Mouse (Mus musculus) forebrain, embryonic 14.5 days (tissue): Measurements from ENCODE around the gene Sfxn5. TPM values are rescaled to one million over a fixed set of nuclear protein-coding genes. Genes with fewer than 3 reads are reported as not detected.

Experiments
- ATAC-seq: fragments of 200-750 bp; cut with Nextera tagmentation; 2 replicates; pipeline ENCODE4 v1.8.0; 2017; ENCODE audit warnings: mild to moderate bottlenecking, moderate library complexity
- DNase-seq: peaks from one replicate; pipeline ENCODE4 v3.0.0-alpha.2; 2015; ENCODE audit warnings: low spot score
- H3K27ac ChIP-seq: fragments of 300-500 bp; sonication (generic); 2 replicates; pipeline ENCODE4 v1.5.1; 2014; ENCODE audit warnings: low read depth, mild to moderate bottlenecking, control low read depth, low read length, moderate library complexity
- H3K27me3 ChIP-seq: fragments of 300-500 bp; sonication (generic); replicated peaks from 2 replicates; pipeline ENCODE4 v1.6.1; 2014; ENCODE audit warnings: low read length, control low read depth, mixed read lengths; ENCODE audit not compliant: control insufficient read depth, insufficient read depth
- H3K36me3 ChIP-seq: fragments of 300-500 bp; sonication (generic); 2 replicates; pipeline ENCODE4 v1.6.1; 2014; ENCODE audit warnings: low read length, control low read depth; ENCODE audit not compliant: control insufficient read depth, insufficient read depth
- H3K4me1 ChIP-seq: fragments of 300-500 bp; sonication (generic); 2 replicates; pipeline ENCODE4 v1.6.1; 2014; ENCODE audit warnings: antibody characterized with exemption, low read length, control low read depth; ENCODE audit not compliant: control insufficient read depth, insufficient read depth
- H3K4me2 ChIP-seq: fragments of 300-500 bp; sonication (generic); 2 replicates; pipeline ENCODE4 v1.6.1; 2014; ENCODE audit warnings: mild to moderate bottlenecking, control low read depth, low read length
- H3K4me3 ChIP-seq: fragments of 300-500 bp; sonication (generic); 2 replicates; pipeline ENCODE4 v1.5.1; 2014; ENCODE audit warnings: low read depth, low read length, control low read depth
- H3K9ac ChIP-seq: fragments of 300-500 bp; sonication (generic); 2 replicates; pipeline ENCODE4 v1.6.1; 2014; ENCODE audit warnings: mild to moderate bottlenecking, low read length, control low read depth, moderate library complexity
- H3K9me3 ChIP-seq: fragments of 300-500 bp; sonication (generic); replicated peaks from 2 replicates; pipeline ENCODE4 v1.6.1; 2016; ENCODE audit warnings: low read length, control low read depth, mixed read lengths; ENCODE audit not compliant: control insufficient read depth
- WGBS: fragments of 180-500 bp; shearing (Covaris S2); extraction: QIAGEN DNeasy Blood & Tissue Kit; methylation state at CpG from one replicate; pipeline ENCODE4 v1.1.7; 2014; 5-methylcytosine and 5-hydroxymethylcytosine counted together
- polyA plus RNA-seq: library from polyadenylated mRNA; unstranded; fragments of >200 nt; fragmentation: Nextera tagmentation; extraction: Ambion mirVana; gene quantifications from 2 replicates; pipeline ENCODE4 v1.2.1, GENCODE M21; 2014

The Sfxn5 gene
- polyA plus RNA-seq, 1 experiment from 2014 or later, result 15.2 TPM

- H3K4me1 ChIP-seq, result peaks cover 23% of the 10 kb centered on the region; the same call in 1 of the 2 replicates
- no peak overlapping the region for H3K9ac ChIP-seq
- H3K4me3 ChIP-seq, result no peak overlapping the region
- H3K4me2 ChIP-seq, result no peak overlapping the region
- no peaks in the 10 kb centered on the region for H3K27me3 ChIP-seq
- no peaks in the 10 kb centered on the region for H3K36me3 ChIP-seq
- H3K27ac ChIP-seq, result no peak overlapping the region
- H3K9me3 ChIP-seq, result no peaks in the 10 kb centered on the region
- 72% methylated on average over 5 of the region's 5 CpGs for WGBS
- ATAC-seq, result no peak
- DNase-seq, result no peak
These were observed 35.5 kb upstream of the Sfxn5 start for GRCm38 (mm10) chr6:85368722-85369121.

- Histone ChIP-seq H3K4me3 (no peak overlapping the region), H3K4me1 (peaks cover 18% of the 10 kb centered on the region; the same call in 1 of the 2 replicates), H3K36me3 (no peaks in the 10 kb centered on the region), H3K27me3 (no peaks in the 10 kb centered on the region), H3K9ac (no peak overlapping the region), H3K27ac (no peak overlapping the region), H3K4me2 (no peak overlapping the region), H3K9me3 (no peaks in the 10 kb centered on the region)
- DNase-seq (no peak), ATAC-seq (no peak)
- WGBS, result 94% methylated on average over 1 of the region's 1 CpGs
These were observed 34.9 kb upstream of the Sfxn5 start for GRCm38 (mm10) chr6:85368166-85368565.

- Histone ChIP-seq H3K4me2 (no peak overlapping the region), H3K36me3 (no peaks in the 10 kb centered on the region), H3K4me1 (peaks cover 5% of the 10 kb centered on the region; the same call in 1 of the 2 replicates), H3K9ac (no peak overlapping the region), H3K9me3 (no peaks in the 10 kb centered on the region), H3K4me3 (no peak overlapping the region), H3K27me3 (no peaks in the 10 kb centered on the region), H3K27ac (no peak overlapping the region)
- WGBS, result 68% methylated on average over 1 of the region's 1 CpGs
- DNase-seq (peak; percentile 16), ATAC-seq (no peak)
These were observed 33.2 kb upstream of the Sfxn5 start for GRCm38 (mm10) chr6:85366387-85366786.

- no peaks in the 10 kb centered on the region for H3K36me3 ChIP-seq
These were observed 31.2 kb upstream of the Sfxn5 start for GRCm38 (mm10) chr6:85364439-85364838.

GRCm38 (mm10) chr6:85363906-85364260 lies 30.7 kb upstream of the Sfxn5 start:
- H3K9ac ChIP-seq, result no peak overlapping the region
- 84% methylated on average over 4 of the region's 4 CpGs for WGBS
- no peak for ATAC-seq

More at GRCm38 (mm10) chr6:85364439-85364838, 31.2 kb upstream of the Sfxn5 start:
- H3K9ac ChIP-seq, result no peak overlapping the region
- no peaks in the 10 kb centered on the region for H3K9me3 ChIP-seq
- DNase-seq (no peak), ATAC-seq (no peak)
- H3K4me2 ChIP-seq, result no peak overlapping the region
- no peak overlapping the region for H3K27ac ChIP-seq
- H3K27me3 ChIP-seq, result no peaks in the 10 kb centered on the region
- WGBS, result 87% methylated on average over 5 of the region's 5 CpGs
- peaks cover 5% of the 10 kb centered on the region; the same call in 1 of the 2 replicates for H3K4me1 ChIP-seq
- H3K4me3 ChIP-seq, result no peak overlapping the region

GRCm38 (mm10) chr6:85363231-85363905 lies 30.1 kb upstream of the Sfxn5 start:
- no peak for ATAC-seq
- no peak overlapping the region for H3K4me2 ChIP-seq
- no peak overlapping the region for H3K9ac ChIP-seq
- no peaks in the 10 kb centered on the region for H3K36me3 ChIP-seq
- DNase-seq, result no peak
- no peaks in the 10 kb centered on the region for H3K27me3 ChIP-seq
- H3K4me1 ChIP-seq, result peaks cover 5% of the 10 kb centered on the region; the same call in 1 of the 2 replicates
- H3K27ac ChIP-seq, result no peak overlapping the region
- no peak overlapping the region for H3K4me3 ChIP-seq
- H3K9me3 ChIP-seq, result no peaks in the 10 kb centered on the region
- WGBS, result 87% methylated on average over 5 of the region's 5 CpGs

More at GRCm38 (mm10) chr6:85363906-85364260, 30.7 kb upstream of the Sfxn5 start:
- H3K27me3 ChIP-seq, result no peaks in the 10 kb centered on the region
- no peak for DNase-seq
- peaks cover 5% of the 10 kb centered on the region; the same call in 1 of the 2 replicates for H3K4me1 ChIP-seq
- H3K9me3 ChIP-seq, result no peaks in the 10 kb centered on the region
- no peak overlapping the region for H3K4me2 ChIP-seq
- H3K36me3 ChIP-seq, result no peaks in the 10 kb centered on the region
- no peak overlapping the region for H3K27ac ChIP-seq
- no peak overlapping the region for H3K4me3 ChIP-seq

GRCm38 (mm10) chr6:85362610-85363009 lies 29.4 kb upstream of the Sfxn5 start:
- no peak overlapping the region for H3K4me2 ChIP-seq
- ATAC-seq (no peak), DNase-seq (no peak)
- H3K27me3 ChIP-seq, result no peaks in the 10 kb centered on the region
- no peaks in the 10 kb centered on the region for H3K36me3 ChIP-seq
- no peak overlapping the region for H3K27ac ChIP-seq
- no peak overlapping the region for H3K4me3 ChIP-seq
- 89% methylated on average over 5 of the region's 5 CpGs for WGBS
- H3K4me1 ChIP-seq, result peaks cover 5% of the 10 kb centered on the region; the same call in 1 of the 2 replicates
- no peaks in the 10 kb centered on the region for H3K9me3 ChIP-seq
- H3K9ac ChIP-seq, result no peak overlapping the region

GRCm38 (mm10) chr6:85360311-85360710 lies 27.1 kb upstream of the Sfxn5 start:
- no peak for DNase-seq
- Histone ChIP-seq H3K9me3 (no peaks in the 10 kb centered on the region), H3K4me2 (no peak overlapping the region), H3K27ac (no peak overlapping the region), H3K36me3 (no peaks in the 10 kb centered on the region), H3K9ac (no peak overlapping the region), H3K4me3 (no peak overlapping the region), H3K4me1 (no peaks in the 10 kb centered on the region), H3K27me3 (no peaks in the 10 kb centered on the region)
- 85% methylated on average over 5 of the region's 5 CpGs for WGBS
- ATAC-seq, result no peak

- Histone ChIP-seq H3K4me2 (no peak overlapping the region), H3K9ac (no peak overlapping the region), H3K36me3 (no peaks in the 10 kb centered on the region), H3K27ac (no peak overlapping the region), H3K4me3 (no peak overlapping the region), H3K4me1 (no peaks in the 10 kb centered on the region), H3K9me3 (no peaks in the 10 kb centered on the region), H3K27me3 (no peaks in the 10 kb centered on the region)
- ATAC-seq, result no peak
- WGBS, result 96% methylated on average over 1 of the region's 1 CpGs
- no peak for DNase-seq
These were observed 25.7 kb upstream of the Sfxn5 start for GRCm38 (mm10) chr6:85358877-85359276.
